Mouse (Mus musculus) spleen, adult 2 months (tissue): ENCODE measurements around the gene Wfdc18. TPM values are rescaled to one million over a fixed set of nuclear protein-coding genes. Genes with fewer than 3 reads are reported as not detected.

ENCODE experiments used
- DNase-seq, 2 experiments: peaks; one replicate each; pipeline versions ENCODE4 v3.0.0 to v3.0.0-alpha.2; 2012 to 2021; ENCODE audit warnings: low spot score in 2 of 2, low read depth in 1 of 2
- H3K27ac ChIP-seq: fragments of 200-500 bp; 2 replicates; pipeline ENCODE4 v1.5.1; 2012; ENCODE audit warnings: low read length, inconsistent platforms; ENCODE audit not compliant: insufficient read depth
- H3K27me3 ChIP-seq: fragments of 200-500 bp; 2 replicates; pipeline ENCODE4 v1.6.1; 2012; ENCODE audit warnings: mild to moderate bottlenecking, moderate library complexity, low read length, inconsistent platforms; ENCODE audit not compliant: control insufficient read depth, insufficient read depth
- H3K36me3 ChIP-seq: fragments of 200-500 bp; 2 replicates; pipeline ENCODE4 v1.6.1; 2012; ENCODE audit warnings: mild to moderate bottlenecking, low read length, inconsistent platforms; ENCODE audit not compliant: control insufficient read depth, insufficient read depth
- H3K4me1 ChIP-seq: fragments of 200-500 bp; 2 replicates; pipeline ENCODE4 v1.6.1; 2011; ENCODE audit warnings: inconsistent platforms; ENCODE audit not compliant: control insufficient read depth, insufficient read depth, insufficient read length
- H3K4me3 ChIP-seq: fragments of 200-500 bp; 2 replicates; pipeline ENCODE4 v1.5.1; 2011; ENCODE audit warnings: mild to moderate bottlenecking, inconsistent platforms; ENCODE audit not compliant: insufficient read depth, insufficient read length; ENCODE audit errors: extremely low read depth
- CTCF ChIP-seq: fragments of 200-500 bp; IDR thresholded peaks from 2 replicates; pipeline ENCODE4 v1.5.1; 2011; ENCODE audit warnings: mild to moderate bottlenecking, inconsistent platforms; ENCODE audit not compliant: insufficient read depth, insufficient read length, insufficient replicate concordance; ENCODE audit errors: extremely low read depth
- POLR2A ChIP-seq: fragments of 200-500 bp; IDR thresholded peaks from 2 replicates; pipeline ENCODE4 v1.6.1; 2011; ENCODE audit warnings: low read depth, low read length, inconsistent platforms
- WGBS: fragments of 180-500 bp; shearing (Covaris S2); methylation state at CpG from one replicate; pipeline ENCODE4 v1.1.7; 2018; 5-methylcytosine and 5-hydroxymethylcytosine counted together
- polyA plus RNA-seq: library from polyadenylated mRNA; depleted of rRNA; stranded (reverse); fragments of >200 nt; gene quantifications from 2 replicates; pipeline ENCODE4 v1.2.3, GENCODE M21; 2012

Wfdc18 gene
- polyA plus RNA-seq, 1 experiment: not detected

DNA sequence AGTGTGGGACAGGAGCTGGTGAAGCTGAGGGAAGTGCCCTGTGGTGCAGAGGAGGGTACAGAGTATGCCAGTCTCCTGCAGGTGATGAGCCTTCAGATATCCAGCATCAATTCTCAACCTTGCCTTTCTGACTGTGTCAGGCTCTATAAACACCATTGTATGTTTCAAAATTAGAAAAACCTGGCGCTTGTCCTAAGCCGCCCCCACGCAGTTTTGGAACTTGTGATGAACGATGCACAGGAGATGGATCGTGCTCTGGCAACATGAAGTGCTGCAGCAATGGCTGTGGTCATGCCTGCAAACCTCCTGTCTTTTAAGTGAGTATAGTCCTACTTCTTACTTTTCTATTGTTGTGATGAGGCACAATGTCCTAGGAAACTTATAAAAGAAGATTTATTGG, 868 bp downstream of the Wfdc18 start:
- Histone ChIP-seq H3K27ac (no peak overlapping the region), H3K4me3 (no peak overlapping the region), H3K4me1 (no peaks in the 10 kb centered on the region), H3K27me3 (no peaks in the 10 kb centered on the region), H3K36me3 (no peaks in the 10 kb centered on the region)
- DNase-seq: no peak
- 92% methylated on average over 5 of the region's 5 CpGs for WGBS
- TF ChIP-seq CTCF (no peak), POLR2A (no peak)

DNA sequence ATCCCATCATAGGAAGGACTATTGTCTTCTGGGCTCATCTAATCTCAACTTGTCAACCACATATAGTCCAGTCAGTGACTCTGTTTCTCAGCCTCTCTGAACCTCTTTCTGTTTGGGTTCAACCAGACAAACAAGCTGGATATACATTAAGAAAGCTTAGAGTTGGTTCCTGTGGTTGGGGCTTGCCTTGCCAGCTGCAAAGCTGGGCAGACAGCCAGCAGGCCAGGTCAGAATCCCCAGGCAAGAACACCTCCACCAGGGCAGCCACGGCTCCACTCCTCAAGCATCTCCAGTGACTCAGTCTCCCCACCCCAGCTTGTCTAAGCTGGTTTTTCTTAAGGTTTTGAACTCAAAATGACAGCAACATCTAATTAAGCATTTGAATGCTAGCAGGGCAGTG, 3.9 kb downstream of the Wfdc18 start:
- Histone ChIP-seq H3K27me3 (no peaks in the 10 kb centered on the region), H3K4me3 (no peak overlapping the region), H3K36me3 (no peaks in the 10 kb centered on the region), H3K4me1 (no peaks in the 10 kb centered on the region), H3K27ac (no peak overlapping the region)
- WGBS: 8% methylated on average over 1 of the region's 1 CpGs
- DNase-seq: no peak
- TF ChIP-seq CTCF: no peak
- no peak for TF ChIP-seq POLR2A

DNA sequence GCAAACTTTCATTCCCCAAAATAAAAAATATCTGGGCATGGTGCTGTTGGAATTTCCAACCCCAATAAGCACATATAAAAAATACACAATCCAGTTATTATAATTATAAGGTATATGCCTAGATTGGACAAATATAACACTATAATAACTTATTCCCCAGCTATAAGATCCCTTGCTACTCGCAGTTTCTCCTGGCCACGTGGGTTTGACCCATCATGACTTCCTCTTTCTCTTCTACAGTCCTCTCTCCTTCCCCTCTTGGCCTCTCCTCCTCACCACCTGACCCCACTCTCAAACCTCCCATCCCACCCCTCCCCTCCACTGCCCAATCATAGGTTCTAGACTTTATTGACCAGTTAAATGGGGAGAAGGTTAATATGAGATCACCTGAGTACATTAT, 5.1 kb downstream of the Wfdc18 start:
- no peak for TF ChIP-seq POLR2A
- TF ChIP-seq CTCF: no peak
- H3K36me3 ChIP-seq: no peaks in the 10 kb centered on the region
- WGBS: 4% methylated on average over 2 of the region's 2 CpGs
- H3K4me1 ChIP-seq: no peaks in the 10 kb centered on the region
- H3K27me3 ChIP-seq: no peaks in the 10 kb centered on the region
- no peak overlapping the region for H3K4me3 ChIP-seq
- no peak overlapping the region for H3K27ac ChIP-seq
- DNase-seq: no peak

DNA sequence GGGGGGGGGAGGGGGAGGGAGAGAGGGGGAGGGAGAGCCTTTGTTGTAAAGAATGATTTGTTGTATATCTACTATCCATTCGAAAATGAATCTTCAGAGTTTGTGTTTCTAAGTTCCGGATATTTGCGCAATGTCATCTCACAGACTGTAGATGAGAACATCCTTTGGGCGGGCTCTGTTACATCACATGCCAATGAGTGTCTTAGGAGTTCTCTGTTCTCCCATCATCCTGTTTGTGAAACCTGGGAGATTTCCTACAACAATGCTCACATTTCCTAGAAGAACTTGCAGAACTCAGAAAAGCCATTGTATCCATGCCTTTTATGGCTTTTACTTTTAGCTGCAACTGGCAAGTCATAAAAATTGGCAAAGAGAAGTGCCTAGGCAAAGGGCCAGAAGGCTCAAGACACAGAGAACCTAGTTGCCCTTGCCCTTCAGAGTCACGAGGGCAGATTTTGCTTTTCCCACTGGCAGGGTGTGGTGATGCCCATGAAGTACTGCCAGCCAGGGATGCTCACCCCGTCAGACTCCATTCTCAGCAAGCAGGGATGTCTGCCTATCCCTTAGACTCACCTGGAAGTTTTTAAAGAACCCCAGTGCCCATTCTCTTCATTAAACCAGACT, 8.3 kb downstream of the Wfdc18 start:
- no peak overlapping the region for H3K4me3 ChIP-seq

DNA sequence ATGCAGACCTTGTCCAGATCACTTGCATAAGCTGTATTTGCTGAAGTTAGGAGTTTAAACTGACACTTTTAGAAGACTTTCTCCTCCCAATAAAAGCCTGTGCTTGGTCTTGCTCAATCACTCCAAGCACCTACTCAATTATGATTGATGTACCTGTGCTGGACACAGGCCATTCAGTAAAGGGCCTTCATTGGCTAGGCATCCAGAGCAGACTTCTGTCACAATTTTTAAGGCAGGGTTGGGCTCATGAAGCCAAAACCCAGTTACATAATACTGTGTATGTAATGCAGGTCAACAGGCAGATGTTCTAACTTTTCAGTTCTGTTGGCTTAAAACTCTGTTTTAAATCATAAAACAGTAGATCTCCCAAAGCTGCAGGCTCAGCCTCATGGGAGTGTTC, 12.0 kb downstream of the Wfdc18 start:
- TF ChIP-seq POLR2A (no peak), CTCF (no peak)
- no peaks in the 10 kb centered on the region for H3K36me3 ChIP-seq
- no peaks in the 10 kb centered on the region for H3K27me3 ChIP-seq
- no peak overlapping the region for H3K27ac ChIP-seq
- no peak for DNase-seq
- no peaks in the 10 kb centered on the region for H3K4me1 ChIP-seq
- H3K4me3 ChIP-seq: no peak overlapping the region

More for the DNA sequence above, 8.3 kb downstream of the Wfdc18 start:
- TF ChIP-seq CTCF: no peak
- no peak for TF ChIP-seq POLR2A
- Histone ChIP-seq H3K27ac (no peak overlapping the region), H3K4me1 (no peaks in the 10 kb centered on the region), H3K36me3 (no peaks in the 10 kb centered on the region), H3K27me3 (no peaks in the 10 kb centered on the region)
- no peak for DNase-seq
- WGBS: 76% methylated on average over 6 of the region's 6 CpGs

DNA sequence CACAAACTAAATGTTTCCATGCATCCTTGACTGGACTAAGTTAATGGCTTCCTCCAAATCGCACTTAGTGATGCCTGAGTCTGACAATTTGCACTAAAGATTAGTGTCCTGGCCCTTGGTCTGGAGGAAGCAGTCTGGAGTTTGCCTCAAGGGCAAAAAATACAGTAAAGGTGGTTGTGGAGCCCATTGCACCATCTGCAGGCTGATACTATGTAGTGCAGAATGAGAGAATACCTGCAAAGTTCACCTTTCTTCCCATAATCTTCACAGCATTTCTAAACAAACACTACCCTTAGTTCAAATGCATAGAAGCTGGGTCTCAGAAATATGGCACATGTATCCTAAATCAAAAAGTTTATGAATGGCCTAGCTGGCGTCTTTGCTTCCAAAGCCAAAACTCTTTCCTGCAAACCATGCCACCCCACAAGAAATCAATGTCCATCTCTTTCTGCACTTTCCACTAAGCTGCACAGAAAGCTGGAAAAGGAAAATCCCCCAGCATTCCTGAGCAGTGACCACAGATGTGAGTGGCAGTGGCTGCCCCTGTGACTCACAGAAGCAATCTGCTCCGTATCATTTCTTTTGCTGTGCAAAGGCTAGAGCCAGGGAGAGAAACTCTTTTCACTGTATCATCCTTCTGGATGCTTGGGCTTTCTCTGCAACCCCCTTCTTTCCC, 20.1 kb downstream of the Wfdc18 start:
- DNase-seq: no peak
- H3K4me3 ChIP-seq: no peak overlapping the region
- H3K4me1 ChIP-seq: no peaks in the 10 kb centered on the region
- TF ChIP-seq POLR2A (no peak), CTCF (peak; percentile 35; the same call in 1 of the 2 replicates)
- no peaks in the 10 kb centered on the region for H3K36me3 ChIP-seq
- H3K27ac ChIP-seq: no peak overlapping the region
- 63% methylated on average over 3 of the region's 3 CpGs for WGBS
- H3K27me3 ChIP-seq: no peaks in the 10 kb centered on the region

DNA sequence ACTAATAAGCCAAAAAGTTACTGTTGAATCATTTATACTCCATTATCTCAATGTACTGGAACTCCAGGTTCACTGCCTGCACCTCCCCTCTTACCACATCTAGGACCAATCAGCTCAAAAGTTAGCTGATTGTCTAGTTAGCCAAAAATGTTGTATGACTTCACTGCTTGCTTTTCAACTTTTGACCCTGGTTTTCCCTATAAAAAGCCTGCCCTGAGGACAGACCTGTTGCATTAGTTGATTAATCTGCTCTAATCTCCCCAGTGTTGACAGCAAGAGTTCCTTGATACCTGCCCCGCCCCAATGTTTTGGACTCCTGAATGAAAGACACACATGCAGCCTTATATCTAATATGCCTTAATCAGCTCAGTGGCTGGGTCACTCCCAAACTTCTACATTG, 22.3 kb downstream of the Wfdc18 start:
- Histone ChIP-seq H3K4me1 (peaks cover 6% of the 10 kb centered on the region; the same call in 1 of the 2 replicates), H3K27me3 (no peaks in the 10 kb centered on the region), H3K4me3 (no peak overlapping the region), H3K27ac (no peak overlapping the region), H3K36me3 (no peaks in the 10 kb centered on the region)
- TF ChIP-seq CTCF (no peak), POLR2A (no peak)
- DNase-seq: no peak
- whole genome bisulfite sequencing: 89% methylated on average over 1 of the region's 1 CpGs
